Mouse (Mus musculus) ES-E14 (cell line): Measurements from ENCODE around the gene Xpa. TPM values are rescaled to one million over a fixed set of nuclear protein-coding genes. Genes with fewer than 3 reads are reported as not detected.
A peak's percentile ranks its signal among the peaks of the same experiment; 100 is the strongest.

Experiments used
- DNase-seq: peaks from one replicate; pipeline ENCODE4 v3.0.0-alpha.2; 2013; ENCODE audit warnings: low read depth, low spot score
- H3K27ac ChIP-seq: 2 replicates; pipeline ENCODE4 v1.5.1; 2012; ENCODE audit warnings: low read depth, mild to moderate bottlenecking, low read length, moderate library complexity, mixed read lengths; ENCODE audit not compliant: poor library complexity, insufficient read depth, severe bottlenecking
- H3K36me3 ChIP-seq: 2 replicates; pipeline ENCODE4 v1.6.1; 2012; ENCODE audit warnings: mild to moderate bottlenecking, low read length, moderate library complexity, mixed read lengths; ENCODE audit not compliant: control insufficient read depth, poor library complexity, insufficient read depth, severe bottlenecking
- H3K4me1 ChIP-seq, 2 experiments: fragments of 150-350 bp in 1 of 2; sonication (generic) in 1 of 2; 2 replicates each; pipeline ENCODE4 v1.6.1; 2012; ENCODE audit warnings: low read length in 2 of 2, mild to moderate bottlenecking in 1 of 2, mixed read lengths in 1 of 2; ENCODE audit not compliant: control insufficient read depth in 2 of 2, insufficient read depth in 2 of 2, poor library complexity in 1 of 2
- H3K4me3 ChIP-seq, 2 experiments: fragments of 150-350 bp in 1 of 2; sonication (generic) in 1 of 2; 2 replicates each; pipeline ENCODE4 v1.5.1; 2012; ENCODE audit warnings: low read length in 2 of 2, low read depth in 1 of 2, mild to moderate bottlenecking in 1 of 2, mixed read lengths in 1 of 2; ENCODE audit not compliant: insufficient read depth in 1 of 2, poor library complexity in 1 of 2, severe bottlenecking in 1 of 2
- H3K9ac ChIP-seq: 2 replicates; pipeline ENCODE4 v1.6.1; 2012; ENCODE audit warnings: low read depth, mild to moderate bottlenecking, low read length, mixed read lengths; ENCODE audit not compliant: poor library complexity, insufficient read depth, severe bottlenecking
- H3K9me3 ChIP-seq: fragments of 150-350 bp; sonication (generic); 2 replicates; pipeline ENCODE4 v1.6.1; 2012; ENCODE audit warnings: low read depth, mild to moderate bottlenecking, low read length; ENCODE audit not compliant: control insufficient read depth, insufficient read depth
- CHD2 ChIP-seq: IDR thresholded peaks from 2 replicates; pipeline ENCODE4 v1.6.1; 2014; ENCODE audit warnings: mild to moderate bottlenecking, low read depth, low read length, inconsistent platforms
- HCFC1 ChIP-seq: IDR thresholded peaks from 2 replicates; pipeline ENCODE4 v1.6.1; 2012; ENCODE audit warnings: low read length, inconsistent platforms, borderline replicate concordance; ENCODE audit not compliant: insufficient read depth
- MAFK ChIP-seq: IDR thresholded peaks from 2 replicates; pipeline ENCODE4 v1.6.1; 2014; ENCODE audit warnings: mild to moderate bottlenecking, low read depth, low read length, inconsistent platforms; ENCODE audit not compliant: insufficient read depth
- ZC3H11A ChIP-seq: IDR thresholded peaks from 2 replicates; pipeline ENCODE4 v1.6.1; 2012; ENCODE audit warnings: low read depth, mild to moderate bottlenecking, inconsistent platforms, low read length, borderline replicate concordance
- ZNF384 ChIP-seq: IDR thresholded peaks from 2 replicates; pipeline ENCODE4 v1.6.1; 2012; ENCODE audit warnings: low read depth, low read length, inconsistent platforms
- in situ Hi-C, 2 experiments: fragments of 600-800 bp; cut with MboI; formaldehyde crosslinking; loops; one replicate each; pipeline ENCODE4 v1.15.1; 2025; ENCODE audit warnings: low sequenced_read_pairs in 2 of 2, inconsistent platforms in 1 of 2; ENCODE audit not compliant: unreplicated experiment in 2 of 2
- total RNA-seq: library from RNA; depleted of rRNA; stranded (reverse); fragments of 300-350 nt; gene quantifications from 2 replicates; pipeline ENCODE4 v1.2.3, GENCODE M21; 2012

The Xpa gene
- total RNA-seq, 1 experiment: 10.5 TPM

GRCm38 (mm10) chr4:46164027-46164426 is 32.1 kb downstream of the Xpa start:
- Histone ChIP-seq H3K4me3 (no peak overlapping the region), H3K27ac (no peak overlapping the region), H3K4me1 (no peaks in the 10 kb centered on the region), H3K36me3 (peaks cover 35% of the 10 kb centered on the region), H3K9ac (no peak overlapping the region), H3K9me3 (no peaks in the 10 kb centered on the region)
- in situ Hi-C loops: no loop called here
- DNase-seq: no peak
- TF ChIP-seq ZNF384 (no peak), HCFC1 (no peak), ZC3H11A (no peak), CHD2 (no peak)

DNA sequence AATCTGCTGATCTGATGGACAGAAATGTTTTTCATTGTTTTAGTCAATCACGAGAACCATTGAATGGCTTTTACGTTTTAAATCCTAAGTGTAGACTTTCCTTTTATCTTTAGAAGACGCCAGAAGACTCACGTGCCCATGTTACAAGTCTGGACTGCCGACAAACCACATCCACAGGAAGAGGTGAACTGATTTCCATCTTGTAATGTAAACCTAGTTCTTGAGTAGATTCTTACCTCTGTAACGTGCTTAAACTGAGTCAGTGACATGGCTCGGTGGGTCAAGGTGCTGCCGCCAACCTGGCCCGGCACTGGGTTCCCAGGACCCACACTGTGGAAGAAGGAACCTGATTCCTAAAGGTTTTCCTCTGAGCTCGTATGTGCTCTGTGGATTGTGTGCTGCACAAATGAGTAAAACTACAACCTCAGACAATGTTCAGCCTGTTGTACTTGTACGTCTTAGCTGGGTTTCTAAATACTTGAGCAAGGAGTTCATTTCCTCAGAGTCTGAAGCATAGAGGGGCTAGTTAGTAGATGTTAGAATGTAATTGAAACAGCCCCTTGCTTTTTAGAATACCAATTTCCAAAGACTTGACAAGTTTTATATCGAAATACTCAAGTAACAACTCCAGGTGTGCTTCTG is 44.1 kb downstream of the Xpa start:
- in situ Hi-C loops: no loop called here
- Histone ChIP-seq H3K4me3 (no peak overlapping the region), H3K4me1 (peaks cover 0 to 2% of the 10 kb centered on the region in 2 experiments; a peak in 1 of 4 replicates), H3K9me3 (no peaks in the 10 kb centered on the region), H3K27ac (no peak overlapping the region), H3K9ac (no peak overlapping the region), H3K36me3 (peaks cover 27% of the 10 kb centered on the region)
- TF ChIP-seq ZC3H11A: no peak
- no peak for TF ChIP-seq CHD2
- no peak for TF ChIP-seq ZNF384
- TF ChIP-seq MAFK: no peak
- no peak for TF ChIP-seq HCFC1
- no peak for DNase-seq

- Histone ChIP-seq H3K9me3 (no peaks in the 10 kb centered on the region), H3K9ac (no peak overlapping the region), H3K4me3 (no peak overlapping the region), H3K27ac (no peak overlapping the region), H3K4me1 (no peaks in the 10 kb centered on the region), H3K36me3 (peaks cover 5% of the 10 kb centered on the region)
- no peak for DNase-seq
- in situ Hi-C loops: no loop called here
- no peak for TF ChIP-seq ZNF384
- no peak for TF ChIP-seq MAFK
- TF ChIP-seq HCFC1: no peak
- no peak for TF ChIP-seq CHD2
- no peak for TF ChIP-seq ZC3H11A
Measured at GRCm38 (mm10) chr4:46146881-46147280, 49.2 kb downstream of the Xpa start.

GRCm38 (mm10) chr4:46144323-46144722 is 51.8 kb downstream of the Xpa start:
- in situ Hi-C loops: no loop called here
- peaks cover 2% of the 10 kb centered on the region; the same call in 1 of the 2 replicates for H3K36me3 ChIP-seq
- 0 out of 4 replicates have a peak, but pooled peaks cover 0 to 2% of the 10 kb centered on the region in 2 experiments for H3K4me1 ChIP-seq
- no peaks in the 10 kb centered on the region for H3K9me3 ChIP-seq
- no peak overlapping the region for H3K27ac ChIP-seq
- peak; percentile 51 for DNase-seq
- no peak overlapping the region for H3K9ac ChIP-seq
- H3K4me3 ChIP-seq: no peak overlapping the region
- no peak for TF ChIP-seq MAFK
- TF ChIP-seq CHD2: no peak
- no peak for TF ChIP-seq ZC3H11A
